In the genomic region with DNA sequence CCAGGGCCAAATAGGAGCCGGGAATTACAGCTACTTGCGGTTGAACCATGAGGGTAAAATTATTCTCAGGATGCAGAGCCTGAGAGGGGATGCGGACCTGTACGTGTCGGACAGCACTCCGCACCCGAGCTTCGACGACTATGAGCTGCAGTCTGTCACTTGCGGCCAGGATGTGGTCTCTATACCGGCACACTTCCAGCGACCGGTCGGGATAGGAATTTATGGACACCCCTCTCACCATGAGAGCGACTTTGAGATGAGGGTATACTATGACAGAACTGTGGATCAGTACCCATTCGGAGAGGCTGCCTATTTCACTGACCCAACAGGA, we compare ENCODE assay signal across 8 mouse cellular contexts. TPM values are rescaled to one million over a fixed set of nuclear protein-coding genes. Genes with fewer than 3 reads are reported as not detected.
A peak's percentile ranks its signal among the peaks of the same experiment; 100 is the strongest.
DNase-seq lines count a peak whose midpoint lies in the region; ATAC-seq and TF ChIP-seq lines count a peak whose summit lies in the region.

No protein-coding gene starts in this region.

- TF ChIP-seq CTCF in testis, adult 2 months (IDR thresholded peaks at IDR 0.05; ENCODE audit: control insufficient read depth, insufficient read depth, insufficient replicate concordance, low read depth, low read length) = no peak
- TF ChIP-seq CTCF in embryonic fibroblast, embryonic 13.5 days (IDR thresholded peaks at IDR 0.05; ENCODE audit: borderline replicate concordance, insufficient read depth, low read length) = no peak

- TF ChIP-seq POLR2A in testis, adult 2 months (IDR thresholded peaks at IDR 0.05; ENCODE audit: control insufficient read depth, low read depth, low read length) = no peak
- TF ChIP-seq POLR2A in embryonic fibroblast, embryonic 13.5 days (IDR thresholded peaks at IDR 0.05; ENCODE audit: low read depth, low read length) = no peak

- H3K27ac ChIP-seq in testis, adult 2 months (ENCODE audit: control insufficient read depth, insufficient read depth, low read depth, low read length) = peak overlapping the region; percentile 84
- H3K27ac ChIP-seq in embryonic fibroblast, embryonic 13.5 days (ENCODE audit: insufficient read depth, low read length) = peak overlapping the region; percentile 21; the same call in 1 of the 2 replicates
- peak overlapping the region; percentile 52; the same call in 1 of the 2 replicates for H3K27ac ChIP-seq in limb, embryonic 13.5 days
- H3K27ac ChIP-seq in neural tube, embryonic 15.5 days (replicated peaks) = peak overlapping the region; percentile 83; the same call in 1 of the 2 replicates

- intact Hi-C loops in left cerebral cortex, postnatal 10 days (cut with DNase I) = no loop called here

- no peak for DNase-seq in testis, postnatal 10 days (ENCODE audit: low spot score)
- no peak for DNase-seq in right cerebral cortex, adult 2 months (ENCODE audit: low spot score in 2 of 2)
- DNase-seq in spleen, postnatal 14 days (ENCODE audit: low spot score in 2 of 2) = no peak
- DNase-seq in left cerebral cortex, postnatal 10 days (ENCODE audit: extremely low spot score in 1 of 2, low spot score in 2 of 2) = no peak

- no peaks in the 10 kb centered on the region for H3K27me3 ChIP-seq in testis, adult 2 months (ENCODE audit: control insufficient read depth, insufficient read depth, low read length)
- no peaks in the 10 kb centered on the region for H3K27me3 ChIP-seq in limb, embryonic 13.5 days
- H3K27me3 ChIP-seq in neural tube, embryonic 15.5 days (replicated peaks) = no peaks in the 10 kb centered on the region

- peak overlapping the region; percentile 97 for H3K4me2 ChIP-seq in limb, embryonic 13.5 days (replicated peaks)
- H3K4me2 ChIP-seq in neural tube, embryonic 15.5 days = peak overlapping the region; percentile 88

- peak overlapping the region; percentile 89 for H3K4me3 ChIP-seq in testis, adult 2 months (ENCODE audit: control insufficient read depth, low read depth, low read length)
- peak overlapping the region; percentile 79 for H3K4me3 ChIP-seq in embryonic fibroblast, embryonic 13.5 days (ENCODE audit: insufficient read depth, low read length)
- peak overlapping the region; percentile 84 for H3K4me3 ChIP-seq in limb, embryonic 13.5 days
- H3K4me3 ChIP-seq in neural tube, embryonic 15.5 days (replicated peaks) = peak overlapping the region; percentile 83

- ATAC-seq in limb, embryonic 13.5 days (ENCODE audit: low FRiP score, low read depth) = peak; percentile 3; the same call in 1 of the 2 replicates
- ATAC-seq in neural tube, embryonic 15.5 days (ENCODE audit: low FRiP score) = peak; percentile 9

- H3K9ac ChIP-seq in limb, embryonic 13.5 days = peak overlapping the region; percentile 88
- H3K9ac ChIP-seq in neural tube, embryonic 15.5 days (replicated peaks) = peak overlapping the region; percentile 83

- H3K9me3 ChIP-seq in limb, embryonic 13.5 days = no peaks in the 10 kb centered on the region
- no peaks in the 10 kb centered on the region for H3K9me3 ChIP-seq in neural tube, embryonic 15.5 days (replicated peaks)

- H3K4me1 ChIP-seq in testis, adult 2 months (ENCODE audit: control insufficient read depth, insufficient read depth, low read length) = peaks cover 5% of the 10 kb centered on the region; the same call in 1 of the 2 replicates
- 0 out of 2 replicates have a peak, but pooled peaks cover 2% of the 10 kb centered on the region for H3K4me1 ChIP-seq in embryonic fibroblast, embryonic 13.5 days (ENCODE audit: control insufficient read depth, insufficient read depth, low read length)
- peaks cover 17% of the 10 kb centered on the region for H3K4me1 ChIP-seq in limb, embryonic 13.5 days
- H3K4me1 ChIP-seq in neural tube, embryonic 15.5 days = peaks cover 27% of the 10 kb centered on the region

- WGBS in limb, embryonic 13.5 days = 21% methylated on average over 16 of the region's 16 CpGs
- WGBS in neural tube, embryonic 15.5 days = 16% methylated on average over 16 of the region's 16 CpGs

- no peaks in the 10 kb centered on the region; the same call in 1 of the 2 replicates for H3K36me3 ChIP-seq in testis, adult 2 months (ENCODE audit: control insufficient read depth, insufficient read depth, low read length)
- peaks cover 27% of the 10 kb centered on the region for H3K36me3 ChIP-seq in limb, embryonic 13.5 days
- H3K36me3 ChIP-seq in neural tube, embryonic 15.5 days = peaks cover 12% of the 10 kb centered on the region

RNA-seq across cellular contexts. Expression of a gene that starts 0.7 kb away (rescaled TPM):
- 10.5 and 13.8 TPM in 2 replicates for polyA plus RNA-seq in testis, adult 2 months (2012; rRNA removed)
- polyA plus RNA-seq in embryonic fibroblast, embryonic 13.5 days (2011; ENCODE audit: insufficient read length, low read depth, missing spikeins) = 35.5 and 43.6 TPM in 2 replicates
- 31.5 and 32.7 TPM in 2 replicates for polyA plus RNA-seq in limb, embryonic 13.5 days (2015; fragmentation: Nextera tagmentation; extraction: Ambion mirVana)
- 26.8 TPM in 2 replicates for polyA plus RNA-seq in neural tube, embryonic 15.5 days (2015; fragmentation: Nextera tagmentation; extraction: Ambion mirVana)
- 10 to 100 TPM; 19.5 to 20.2 TPM for total RNA-seq in left cerebral cortex, postnatal 10 days (2021)

RNA-seq across cellular contexts. Expression of a gene that starts 0.7 kb away (rescaled TPM):
- 51.5 and 60.1 TPM in 2 replicates for polyA plus RNA-seq in testis, adult 2 months (2012; rRNA removed)
- polyA plus RNA-seq in embryonic fibroblast, embryonic 13.5 days (2011; ENCODE audit: insufficient read length, low read depth, missing spikeins) = 1.7 and 3.3 TPM in 2 replicates
- 3.9 and 5.6 TPM in 2 replicates for polyA plus RNA-seq in limb, embryonic 13.5 days (2015; fragmentation: Nextera tagmentation; extraction: Ambion mirVana)
- 8.9 and 9.2 TPM in 2 replicates for polyA plus RNA-seq in neural tube, embryonic 15.5 days (2015; fragmentation: Nextera tagmentation; extraction: Ambion mirVana)
- total RNA-seq in left cerebral cortex, postnatal 10 days (2021) = 1 to 10 TPM; 3.6 to 4.6 TPM

RNA-seq across cellular contexts. Expression of a gene that starts 17.4 kb away (rescaled TPM):
- 81.8 and 101 TPM in 2 replicates for polyA plus RNA-seq in testis, adult 2 months (2012; rRNA removed)
- 92.6 and 136 TPM in 2 replicates for polyA plus RNA-seq in embryonic fibroblast, embryonic 13.5 days (2011; ENCODE audit: insufficient read length, low read depth, missing spikeins)
- polyA plus RNA-seq in limb, embryonic 13.5 days (2015; fragmentation: Nextera tagmentation; extraction: Ambion mirVana) = 32.1 and 34.6 TPM in 2 replicates
- polyA plus RNA-seq in neural tube, embryonic 15.5 days (2015; fragmentation: Nextera tagmentation; extraction: Ambion mirVana) = 13.9 and 19.6 TPM in 2 replicates
- 10 to 100 TPM; 70.2 to 71.6 TPM for total RNA-seq in left cerebral cortex, postnatal 10 days (2021)

RNA-seq across cellular contexts. Expression of a gene that starts 34.6 kb away (rescaled TPM):
- polyA plus RNA-seq in testis, adult 2 months (2012; rRNA removed) = 11.3 and 12.6 TPM in 2 replicates
- 5.3 and 6.7 TPM in 2 replicates for polyA plus RNA-seq in embryonic fibroblast, embryonic 13.5 days (2011; ENCODE audit: insufficient read length, low read depth, missing spikeins)
- polyA plus RNA-seq in limb, embryonic 13.5 days (2015; fragmentation: Nextera tagmentation; extraction: Ambion mirVana) = 10.9 and 11.0 TPM in 2 replicates
- 6.5 and 8.7 TPM in 2 replicates for polyA plus RNA-seq in neural tube, embryonic 15.5 days (2015; fragmentation: Nextera tagmentation; extraction: Ambion mirVana)
- 1 to 10 TPM; 3.7 to 4.9 TPM for total RNA-seq in left cerebral cortex, postnatal 10 days (2021)

RNA-seq across cellular contexts. Expression of a gene that starts 34.9 kb away (rescaled TPM):
- polyA plus RNA-seq in testis, adult 2 months (2012; rRNA removed) = 680 and 803 TPM in 2 replicates
- polyA plus RNA-seq in embryonic fibroblast, embryonic 13.5 days (2011; ENCODE audit: insufficient read length, low read depth, missing spikeins) = not detected in 2 replicates
- polyA plus RNA-seq in limb, embryonic 13.5 days (2015; fragmentation: Nextera tagmentation; extraction: Ambion mirVana) = 0.86 TPM in 1 of 2 replicates, not detected in the other
- polyA plus RNA-seq in neural tube, embryonic 15.5 days (2015; fragmentation: Nextera tagmentation; extraction: Ambion mirVana) = not detected in 2 replicates
- 1 to 10 TPM in 1 of 2 experiments, not detected in 1; 1.1 TPM for total RNA-seq in left cerebral cortex, postnatal 10 days (2021)

Comparison
In these comparisons a context has a peak if more than half of its experiments do, and no peak if none do; other contexts are left out.
1. H3K27ac ChIP-seq: peak in every context shown above with its lines; median percentile 84 in testis, adult 2 months; 83 in neural tube, embryonic 15.5 days; 52 in limb, embryonic 13.5 days; 21 in embryonic fibroblast, embryonic 13.5 days.